Mouse (Mus musculus) gastrocnemius, adult 18-20 months (tissue): ENCODE data around the gene Slc9a4. TPM values are rescaled to one million over a fixed set of nuclear protein-coding genes. Genes with fewer than 3 reads are reported as not detected.
"Not testable (repeated sequence)": the region's sequence is repeated elsewhere in the genome, so short reads cannot be mapped to it uniquely, and the experiment has no call there.

Source experiments
- DNase-seq: peaks from one replicate; pipeline ENCODE4 v3.0.0; 2021; ENCODE audit warnings: low spot score
- long read RNA-seq, 2 experiments: library from polyadenylated mRNA; stranded (forward); transcript quantifications; one replicate each; pipeline ENCODE4 v2.0.0; 2021
- total RNA-seq, 2 experiments: library from RNA; stranded (reverse); gene quantifications; 2 replicates each; pipeline ENCODE4 v1.2.3; 2021

Gene Slc9a4
- under 1 TPM; 0.30 to 0.59 TPM for total RNA-seq
- long read RNA-seq, experiment 1 = 0 reads
- long read RNA-seq, experiment 2 = 0 reads

- peak; percentile 36 for DNase-seq
Observed at GRCm38 (mm10) chr1:40579784-40580183, at the start of gene Slc9a4. Gene Slc9a4 (plus strand): TSS chr1:40580081.

DNA sequence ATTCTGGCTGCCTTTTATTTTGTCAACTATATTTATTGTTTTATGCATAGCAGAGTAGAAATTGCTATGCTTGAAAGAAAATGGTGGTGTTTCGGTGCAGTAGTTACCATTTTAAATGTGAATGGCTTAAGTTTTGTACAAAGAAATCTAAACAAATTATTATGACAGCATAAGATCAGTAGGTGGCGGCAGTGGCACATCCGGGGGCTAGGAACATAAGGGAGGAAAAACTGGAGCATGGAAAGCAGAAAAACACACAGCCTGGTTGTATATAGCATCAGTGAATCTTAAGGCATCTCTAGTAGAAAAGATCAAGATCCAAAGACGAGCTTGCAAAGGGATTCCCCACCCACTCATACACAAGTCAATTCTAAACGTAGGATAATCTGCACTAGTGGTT lies 42.3 kb upstream of the Slc9a4 start:
- peak; percentile 2 for DNase-seq

- DNase-seq = peak; percentile 62
Observed at GRCm38 (mm10) chr1:40544650-40545049, 35.2 kb upstream of the Slc9a4 start.

DNA sequence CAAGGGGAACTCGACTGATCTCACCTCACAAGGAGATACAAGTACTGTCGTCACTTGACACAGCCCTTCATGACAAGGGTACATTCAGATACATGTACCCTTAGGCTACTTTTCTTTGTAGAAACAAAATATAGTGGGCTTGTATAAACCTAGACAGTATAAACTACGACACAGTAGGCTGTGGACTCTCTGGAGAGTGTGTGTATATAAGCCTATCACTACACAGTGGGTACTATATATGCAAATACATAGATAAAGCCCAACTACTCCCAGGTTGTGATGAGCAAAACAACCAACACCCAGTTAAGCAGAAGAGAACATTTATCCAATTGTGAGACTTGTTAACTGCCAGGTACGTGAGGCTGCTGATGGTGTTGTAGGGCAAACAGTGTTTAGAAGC lies 33.2 kb upstream of the Slc9a4 start:
- DNase-seq = no peak

- DNase-seq = no peak
Observed at GRCm38 (mm10) chr1:40547064-40547572, 32.8 kb upstream of the Slc9a4 start.

GRCm38 (mm10) chr1:40547762-40548161 lies 32.1 kb upstream of the Slc9a4 start:
- no peak for DNase-seq

DNA sequence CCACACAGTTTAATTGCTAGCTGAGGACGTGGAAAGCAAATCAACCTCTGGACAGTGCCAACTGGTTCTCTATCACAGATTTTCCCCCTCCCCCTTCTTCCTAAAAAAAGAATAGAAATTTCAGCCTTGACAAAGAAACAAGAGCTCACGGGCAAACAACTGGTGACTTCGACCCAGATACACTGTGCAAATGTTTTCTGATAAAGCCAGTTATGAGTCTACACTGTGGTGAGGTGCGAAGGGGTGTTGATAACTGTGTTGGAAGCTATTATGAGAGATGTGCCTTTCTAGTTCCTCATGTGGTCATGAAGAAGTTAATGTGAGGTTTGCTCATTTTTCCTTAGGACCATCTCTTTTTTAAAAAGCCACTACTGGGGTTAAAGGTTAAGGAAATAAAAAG lies 10.5 kb upstream of the Slc9a4 start:
- no peak for DNase-seq

DNA sequence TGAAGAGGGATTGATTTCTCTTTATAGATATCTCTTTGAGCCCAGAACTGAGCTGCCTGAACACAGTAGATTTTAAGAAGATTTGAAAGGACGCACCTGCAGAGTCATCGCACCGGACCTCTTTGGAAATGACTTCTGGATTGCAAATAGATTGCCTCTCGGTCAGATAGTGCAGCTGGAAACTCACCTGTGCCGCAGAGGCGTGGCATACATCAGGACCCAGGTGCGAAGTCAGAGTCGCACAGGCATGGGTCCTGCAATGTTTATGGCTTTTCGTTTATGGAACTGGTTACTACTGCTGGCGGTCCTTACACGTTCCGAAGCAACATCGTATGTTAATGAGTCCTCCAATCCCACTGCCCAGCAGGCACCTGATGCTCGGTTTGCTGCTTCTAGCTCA lies 388 bp downstream of the Slc9a4 start:
- DNase-seq = no peak

- DNase-seq = peak; percentile 59
Observed at GRCm38 (mm10) chr1:40586776-40587175, 6.9 kb downstream of the Slc9a4 start.

GRCm38 (mm10) chr1:40590931-40591330 lies 11.1 kb downstream of the Slc9a4 start:
- DNase-seq = peak; percentile 15

- no peak for DNase-seq
Observed at GRCm38 (mm10) chr1:40597822-40598221, 17.9 kb downstream of the Slc9a4 start.

- not testable (repeated sequence) for DNase-seq
Observed at GRCm38 (mm10) chr1:40599661-40600060, 19.8 kb downstream of the Slc9a4 start.

- peak; percentile 22 for DNase-seq
Observed at GRCm38 (mm10) chr1:40600394-40601327, 20.8 kb downstream of the Slc9a4 start.

DNA sequence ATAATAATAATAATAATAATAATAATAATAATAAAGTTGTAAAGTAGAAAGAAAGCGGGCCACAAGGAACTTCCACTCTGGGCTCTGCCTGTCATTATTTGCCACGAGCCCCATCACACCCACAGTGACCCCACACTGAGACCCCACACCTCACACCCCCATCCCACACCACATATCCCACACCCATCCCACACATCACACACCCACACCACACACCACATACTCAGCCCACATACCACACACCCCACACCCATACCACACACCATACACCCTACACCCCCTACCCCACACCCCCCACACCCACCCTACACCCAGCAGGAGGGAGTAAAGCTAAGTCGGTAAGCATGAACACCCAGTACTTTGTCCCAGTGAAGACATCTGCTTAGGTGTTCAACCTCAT lies 21.6 kb downstream of the Slc9a4 start:
- no peak for DNase-seq

GRCm38 (mm10) chr1:40613219-40613618 lies 33.3 kb downstream of the Slc9a4 start:
- no peak for DNase-seq

DNA sequence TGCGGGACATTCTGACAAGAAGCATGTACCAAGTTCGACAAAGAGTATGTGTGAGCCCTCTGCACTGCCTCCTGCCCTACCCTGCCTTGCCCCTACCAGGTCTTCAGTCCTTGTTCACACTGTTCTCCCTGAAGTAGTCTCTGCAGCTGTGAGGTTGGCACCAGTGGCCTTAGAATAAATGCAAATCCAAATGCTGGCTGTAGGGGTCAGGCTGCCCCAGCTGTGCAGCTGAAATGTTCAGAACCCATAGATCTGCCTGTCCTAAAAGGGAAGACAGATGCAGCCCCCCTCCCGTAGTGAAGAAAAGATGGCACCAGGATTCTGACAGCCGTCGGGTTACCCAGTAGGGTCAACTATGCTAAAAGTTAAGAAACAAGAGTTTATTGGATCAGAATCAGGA lies 39.2 kb downstream of the Slc9a4 start:
- DNase-seq = no peak

GRCm38 (mm10) chr1:40619871-40620270 lies 40.0 kb downstream of the Slc9a4 start:
- no peak for DNase-seq

DNA sequence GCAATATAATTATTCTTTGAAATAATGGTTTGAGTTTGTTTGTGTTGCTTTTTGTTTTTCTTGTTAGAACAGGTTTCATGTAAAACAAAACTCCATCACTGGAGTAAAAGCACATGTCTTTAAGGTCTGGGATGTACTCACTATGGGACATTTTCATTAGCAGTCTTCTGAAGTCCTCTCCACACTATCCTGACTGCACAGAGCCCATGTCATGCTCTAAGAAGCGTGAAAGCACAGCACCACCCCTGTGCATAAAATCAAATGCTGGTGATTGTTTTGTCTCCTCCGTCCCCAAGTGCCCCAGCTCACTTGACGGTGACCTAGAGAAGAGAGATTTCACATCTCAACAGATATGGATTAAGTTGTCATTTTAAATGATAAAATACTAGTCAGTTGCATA lies 45.1 kb downstream of the Slc9a4 start:
- no peak for DNase-seq

- DNase-seq = no peak
Observed at GRCm38 (mm10) chr1:40626954-40627353, 47.1 kb downstream of the Slc9a4 start.

GRCm38 (mm10) chr1:40628443-40628842 lies 48.6 kb downstream of the Slc9a4 start:
- DNase-seq = no peak

GRCm38 (mm10) chr1:40632407-40633062 lies 52.7 kb downstream of the Slc9a4 start:
- DNase-seq = no peak

DNA sequence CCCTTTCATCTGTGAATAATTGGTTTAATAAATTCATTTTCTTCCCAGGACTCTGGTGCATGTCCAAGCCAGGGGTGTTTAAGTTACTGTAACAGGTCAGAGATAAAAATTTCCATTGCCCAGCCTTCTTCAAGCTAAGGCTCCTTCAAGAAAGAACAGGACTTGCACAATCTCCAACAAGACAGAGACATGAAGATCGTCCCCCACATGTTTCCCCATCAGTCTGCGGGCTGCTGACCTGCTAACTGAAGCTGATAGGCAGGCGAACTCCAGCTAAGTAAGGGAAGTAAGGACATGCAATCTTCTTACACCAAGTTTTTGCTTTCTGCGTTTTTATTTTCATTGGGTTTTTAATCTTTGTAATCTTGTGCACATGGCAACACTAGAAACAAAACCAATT lies 54.7 kb downstream of the Slc9a4 start:
- DNase-seq = no peak
